Mouse (Mus musculus) T-helper 17 cell (primary cell): ENCODE measurements at regions not wholly inside any gene's neighbourhood (a gene's known extent, or its start where the extent isn't known, plus 50 kb on each side); places are given as distances from the start of the nearest gene placed in this dataset.

Experiments used
- in situ Hi-C, 2 experiments: fragments of 300-600 bp; cut with MboI, MseI; formaldehyde crosslinking; loops; 1 replicate in 1 of 2; 2 replicates in 1 of 2; pipeline ENCODE4 v1.15.1; 2025; ENCODE audit warnings: high pct_unique_total_duplicates in 2 of 2

DNA sequence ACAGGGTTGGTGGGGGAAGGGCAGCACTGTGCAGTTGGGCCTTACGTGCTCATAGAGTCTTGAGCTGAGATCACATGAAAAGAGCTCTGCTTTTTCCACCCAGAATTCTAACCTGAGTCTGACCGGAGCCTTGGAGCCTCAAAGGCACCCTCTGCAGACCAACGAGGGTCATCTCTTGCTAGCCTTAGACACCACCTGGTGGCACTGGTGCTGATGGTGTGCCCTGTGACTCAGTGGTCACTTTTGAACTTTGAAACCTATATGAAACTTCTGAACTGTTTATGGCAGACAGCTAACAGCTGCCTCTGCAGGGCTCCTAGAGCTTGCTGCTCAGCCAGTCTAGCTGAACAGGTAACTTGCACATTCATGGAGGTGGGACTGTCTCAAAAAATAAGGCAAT, 118.5 kb downstream of the Zfp706 start:
- in situ Hi-C loops = no loop called here

DNA sequence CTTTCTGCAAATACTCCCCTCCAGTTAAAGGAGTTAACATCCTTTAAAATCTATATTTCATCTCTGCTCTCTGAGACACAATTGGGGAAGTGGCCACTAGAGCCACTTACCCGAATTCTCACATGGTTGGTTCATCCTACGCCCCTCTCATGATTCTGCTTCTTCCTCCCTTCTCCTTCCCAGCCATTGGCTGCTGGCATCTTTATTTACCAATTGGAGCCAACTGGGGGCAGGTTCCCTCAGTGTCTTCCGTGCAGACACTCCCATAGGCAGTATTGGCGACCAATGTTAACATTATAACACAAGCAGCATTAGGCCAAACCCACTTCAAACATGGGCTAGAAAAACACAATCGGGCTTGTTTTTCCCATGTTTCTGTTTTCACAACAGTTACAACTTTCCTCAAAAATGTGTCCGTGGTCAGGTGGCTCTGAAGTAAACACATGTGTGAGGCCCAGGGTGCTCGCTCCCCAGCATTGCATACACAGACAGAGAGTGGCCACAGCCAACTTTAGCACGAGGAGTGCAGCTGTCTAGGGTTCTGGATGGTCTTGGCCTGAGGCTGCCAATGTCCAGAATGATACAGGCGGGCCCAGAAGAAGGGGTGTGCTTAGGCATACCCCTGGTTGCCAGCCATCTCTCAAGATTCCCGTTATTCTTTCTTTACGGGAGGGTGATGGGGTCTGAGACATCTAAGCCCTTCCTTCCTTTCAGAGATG, 119.1 kb downstream of the Zfp706 start:
- in situ Hi-C loops = no loop called here

DNA sequence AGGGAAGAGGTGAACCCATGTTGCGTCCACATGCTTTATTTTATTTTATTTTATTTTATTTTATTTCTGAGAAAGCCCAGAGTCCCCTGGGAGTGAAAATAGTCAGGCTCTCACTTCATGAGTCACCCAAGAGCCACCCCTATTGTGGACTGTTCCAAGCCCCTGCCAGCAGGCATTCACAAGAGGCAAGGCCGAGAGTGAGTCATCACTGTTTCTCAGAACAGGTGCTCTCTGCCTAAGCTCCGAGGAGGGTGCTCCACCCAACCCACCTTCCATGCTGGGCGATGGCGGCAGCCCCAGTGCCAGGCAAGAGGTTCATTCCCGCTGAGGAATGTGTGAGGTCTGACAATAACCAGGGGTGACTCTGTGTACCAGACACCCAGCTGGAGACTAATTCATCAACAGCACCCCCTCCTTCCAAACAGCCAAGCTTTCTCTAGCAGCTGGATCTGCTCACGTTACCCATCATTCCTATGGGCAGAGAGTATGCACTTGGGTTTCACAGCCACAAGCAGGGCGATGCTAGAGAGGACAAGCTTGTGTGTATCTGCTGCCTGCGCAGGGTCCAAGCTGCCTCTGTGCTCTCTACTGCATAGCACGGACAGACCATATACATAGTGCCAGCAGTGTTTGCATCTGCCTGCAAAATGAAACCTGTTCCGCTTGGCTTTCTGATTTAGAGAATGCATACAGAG, 122.8 kb downstream of the Zfp706 start:
- in situ Hi-C loops = no loop called here

DNA sequence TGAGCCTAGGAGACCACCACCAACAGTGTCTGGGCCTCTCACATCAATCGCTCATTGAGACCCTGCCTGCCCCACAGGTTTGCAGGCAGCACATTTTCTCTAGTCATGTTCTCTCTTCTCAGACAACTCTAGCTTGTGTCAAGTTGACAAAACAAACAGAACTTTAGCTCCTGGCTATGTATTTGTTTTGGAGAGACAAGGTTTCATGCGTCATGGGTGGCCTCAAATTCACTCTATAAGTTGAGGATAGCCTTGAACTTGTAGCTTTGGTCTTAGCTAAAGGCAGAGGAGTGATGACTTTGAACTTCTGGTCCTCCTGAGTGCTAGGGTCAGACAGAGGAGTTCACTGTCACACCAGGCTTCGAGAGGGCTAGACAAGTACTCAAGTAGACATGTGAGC, 123.5 kb downstream of the Zfp706 start:
- in situ Hi-C loops = no loop called here

DNA sequence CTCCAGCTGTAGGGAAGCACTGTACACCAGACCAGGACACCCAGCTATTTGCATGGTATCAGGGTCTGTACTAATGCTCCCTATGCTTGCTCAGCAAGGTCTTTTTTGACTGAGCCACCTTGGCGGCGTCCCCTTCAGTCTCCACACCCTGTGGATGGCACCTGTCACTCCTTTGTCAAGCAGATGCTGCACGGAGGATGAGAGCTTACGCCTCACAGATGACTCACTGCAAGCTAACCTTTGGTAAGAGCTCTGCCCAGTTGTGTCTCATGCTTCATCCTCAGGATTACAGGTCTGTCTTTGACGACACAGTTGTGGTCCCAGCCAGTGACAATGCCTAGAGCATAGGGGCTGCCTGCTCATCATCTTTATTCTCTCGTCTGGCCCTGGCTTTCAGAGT, 124.4 kb downstream of the Zfp706 start:
- in situ Hi-C loops = no loop called here

DNA sequence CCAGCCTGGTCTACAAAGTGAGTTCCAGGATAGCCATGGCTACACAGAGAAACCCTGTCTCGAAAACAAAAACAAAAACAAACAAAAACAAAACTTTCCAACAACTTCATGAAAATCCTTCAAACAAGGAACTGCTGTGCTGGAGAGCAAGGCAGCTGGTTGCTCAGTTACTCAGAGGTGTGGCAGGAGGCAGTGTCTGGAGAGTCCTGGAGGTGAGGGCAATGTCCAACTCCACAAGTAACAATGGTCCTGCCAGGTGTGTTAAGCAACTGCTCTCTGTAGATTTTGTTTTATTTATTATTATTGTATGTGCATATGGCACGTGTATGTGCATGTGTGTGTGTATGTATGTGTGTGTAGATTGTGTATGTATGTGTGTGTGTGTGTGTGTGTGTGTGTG, 126.0 kb downstream of the Zfp706 start:
- in situ Hi-C loops = no loop called here

DNA sequence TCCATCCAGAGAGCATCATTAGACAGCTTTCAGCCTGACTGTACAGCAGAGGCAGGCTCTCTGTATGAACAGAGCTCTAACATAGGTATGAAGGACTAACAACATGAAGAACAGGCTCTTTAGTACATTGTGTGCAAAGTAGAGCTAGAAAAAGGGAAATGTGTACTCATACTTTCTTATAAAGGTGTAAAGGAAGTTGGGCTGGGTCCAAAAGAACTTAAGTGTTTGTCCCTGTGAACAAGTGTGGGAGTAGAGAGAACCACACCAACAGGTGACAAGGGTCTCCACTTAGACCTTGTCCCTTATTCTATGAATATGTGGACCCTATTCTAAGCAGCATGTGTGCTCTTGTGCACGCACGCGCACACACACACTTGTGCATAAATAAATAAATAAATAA, 127.0 kb downstream of the Zfp706 start:
- in situ Hi-C loops = no loop called here

DNA sequence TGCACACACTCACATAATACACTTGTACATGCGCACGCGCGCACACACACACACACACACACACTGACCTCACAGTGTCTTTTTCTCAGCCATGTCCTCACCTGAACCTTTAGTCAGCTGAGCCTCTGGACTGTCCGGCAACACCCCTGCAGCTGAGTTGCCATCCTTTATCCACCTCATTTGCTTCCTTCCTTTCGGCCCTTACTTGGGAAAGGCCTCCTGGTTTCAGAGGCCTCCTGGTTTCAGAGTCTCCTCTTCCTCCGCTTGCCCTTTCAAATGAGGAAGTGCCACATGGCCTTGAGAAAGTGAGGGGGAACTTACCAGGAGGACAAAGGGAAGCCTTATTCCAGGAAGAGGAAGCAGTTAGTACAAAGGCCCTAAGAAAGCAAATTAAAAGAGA, 128.0 kb downstream of the Zfp706 start:
- in situ Hi-C loops = no loop called here

DNA sequence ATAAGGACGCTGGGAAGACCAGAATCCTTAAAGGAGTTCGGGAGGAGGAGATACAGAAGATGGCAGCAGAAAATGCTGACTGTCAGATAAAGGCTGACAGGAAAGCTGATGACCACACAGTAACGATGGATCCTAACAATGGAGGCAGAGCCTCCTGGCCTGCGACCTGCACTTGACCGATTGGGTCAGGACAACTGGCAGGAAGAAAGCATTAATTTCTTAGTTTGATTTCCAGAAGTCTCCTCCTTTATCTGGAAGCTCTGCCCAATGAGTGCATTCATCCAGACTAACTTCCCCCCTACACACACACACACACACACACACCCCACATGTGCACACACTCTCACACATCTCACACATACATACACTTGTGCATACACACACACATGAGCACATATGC, 128.6 kb downstream of the Zfp706 start:
- in situ Hi-C loops = no loop called here

DNA sequence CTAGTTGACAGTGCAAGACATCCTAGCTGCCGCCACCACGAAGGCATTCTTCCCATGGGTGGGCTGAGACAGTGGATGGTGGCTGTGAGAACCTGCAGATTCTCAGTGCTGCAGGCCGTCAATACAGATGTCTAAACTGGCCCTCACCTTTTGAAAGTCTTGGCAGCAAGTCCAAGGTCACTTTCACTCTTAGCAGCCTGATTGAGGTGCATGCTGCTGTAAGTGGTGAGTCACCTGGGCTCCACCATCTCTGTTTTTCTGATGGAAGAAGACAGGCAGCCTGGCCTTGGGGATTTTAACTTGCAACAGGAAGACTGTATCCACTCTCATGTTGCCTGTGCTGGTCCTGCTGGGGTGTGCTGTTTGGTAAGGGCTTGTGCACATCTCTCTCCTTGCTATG, 129.3 kb downstream of the Zfp706 start:
- in situ Hi-C loops = no loop called here

DNA sequence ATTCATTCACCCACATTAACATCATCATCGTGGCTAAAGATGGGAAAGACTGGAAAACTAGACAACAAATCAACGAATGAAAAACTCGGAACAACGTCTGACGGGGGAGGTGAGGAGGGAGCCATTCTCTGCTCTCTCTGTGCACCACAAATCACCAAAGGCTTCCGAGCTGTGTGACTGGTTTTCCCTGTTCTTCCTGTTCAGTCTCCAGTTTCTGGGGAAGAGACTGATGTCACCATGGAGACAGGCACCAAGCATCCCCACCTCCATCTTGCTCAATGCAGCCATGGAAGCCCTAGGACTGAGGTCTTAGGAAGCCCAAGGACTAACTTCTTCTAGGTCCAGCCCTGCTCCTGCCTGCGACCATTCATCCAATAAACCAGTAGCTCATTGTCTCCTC, 130.1 kb downstream of the Zfp706 start:
- in situ Hi-C loops = no loop called here

DNA sequence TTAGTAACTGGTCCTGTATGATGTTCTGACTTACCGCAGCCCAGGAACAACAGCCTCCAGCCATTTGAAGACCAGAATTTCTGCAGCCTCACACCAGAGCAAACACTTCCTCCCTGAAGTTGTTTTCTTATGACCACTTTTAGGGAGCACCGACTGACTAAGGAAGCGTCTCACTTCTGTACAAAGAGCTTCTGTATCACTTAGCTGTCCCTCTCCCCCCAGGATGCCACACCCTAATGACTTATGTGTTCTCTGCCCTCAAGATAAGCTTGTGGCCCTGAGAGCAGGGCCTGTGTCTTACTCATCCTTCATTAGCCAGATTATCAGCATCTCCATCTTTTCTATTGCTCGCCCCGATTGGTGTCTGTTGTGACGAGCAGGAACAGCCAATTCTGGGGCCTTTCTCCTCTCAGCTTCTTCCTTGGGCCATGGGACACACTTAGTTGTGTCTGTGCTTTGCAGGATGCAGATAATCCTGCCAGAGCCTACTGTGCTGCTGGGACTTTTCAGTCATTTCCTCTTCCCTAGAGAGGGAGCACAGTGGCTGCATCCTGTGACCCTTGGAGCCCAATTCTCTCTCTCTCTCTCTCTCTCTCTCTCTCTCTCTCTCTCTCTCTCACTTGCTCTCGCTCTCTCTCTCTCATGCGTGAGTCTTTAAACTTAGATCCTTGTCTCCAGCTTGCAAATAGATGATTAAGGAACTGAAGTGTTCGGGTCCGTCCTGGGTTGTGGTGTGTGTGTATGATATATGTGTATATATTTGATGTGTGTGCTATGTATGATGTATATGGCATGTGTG, 131.4 kb downstream of the Zfp706 start:
- in situ Hi-C loops = no loop called here

DNA sequence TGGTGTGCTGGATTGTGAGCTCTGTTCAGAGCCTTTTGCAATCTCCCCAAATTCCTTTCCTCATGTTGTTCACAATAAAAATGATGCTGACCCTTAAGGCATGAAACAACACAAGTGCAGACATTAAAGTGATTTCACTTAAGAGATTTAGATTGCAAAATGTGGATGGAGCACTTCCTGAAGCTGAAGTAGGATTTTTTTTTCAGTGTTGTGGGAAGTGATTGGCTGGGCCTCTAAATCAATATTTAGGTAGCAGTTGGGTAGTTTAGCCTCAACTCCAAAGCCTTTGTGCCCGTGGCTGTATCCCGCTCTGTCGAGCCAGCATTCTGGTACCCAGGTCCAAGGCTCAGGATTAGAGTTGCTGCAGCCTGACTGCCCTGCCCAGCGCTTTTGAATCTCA, 133.0 kb downstream of the Zfp706 start:
- in situ Hi-C loops = loop anchor here in 1 of 2 experiments (5.0 kb wide), 1 partner anchor 43 kb away; no protein-coding TSS in a partner anchor

DNA sequence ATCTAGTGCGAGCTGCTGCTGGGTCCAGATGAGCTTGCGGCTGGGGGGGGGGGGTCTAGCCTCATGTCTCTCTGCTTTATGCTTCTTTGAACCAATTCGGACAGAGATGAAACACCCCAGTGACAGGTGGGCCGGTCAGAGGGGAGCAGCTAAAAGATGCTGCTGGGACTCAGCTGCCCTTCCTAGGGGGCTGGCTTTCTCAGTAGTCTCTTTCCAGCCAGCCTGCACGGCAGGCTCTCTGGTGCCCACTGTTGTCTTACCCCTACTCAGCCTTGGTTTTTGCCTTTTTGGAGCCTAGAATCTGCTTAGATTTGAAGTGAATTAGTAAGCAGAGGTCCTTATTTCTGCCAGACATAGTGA, 133.7 kb downstream of the Zfp706 start:
- in situ Hi-C loops = loop anchor here in 1 of 2 experiments (5.0 kb wide), 1 partner anchor 43 kb away; no protein-coding TSS in a partner anchor

DNA sequence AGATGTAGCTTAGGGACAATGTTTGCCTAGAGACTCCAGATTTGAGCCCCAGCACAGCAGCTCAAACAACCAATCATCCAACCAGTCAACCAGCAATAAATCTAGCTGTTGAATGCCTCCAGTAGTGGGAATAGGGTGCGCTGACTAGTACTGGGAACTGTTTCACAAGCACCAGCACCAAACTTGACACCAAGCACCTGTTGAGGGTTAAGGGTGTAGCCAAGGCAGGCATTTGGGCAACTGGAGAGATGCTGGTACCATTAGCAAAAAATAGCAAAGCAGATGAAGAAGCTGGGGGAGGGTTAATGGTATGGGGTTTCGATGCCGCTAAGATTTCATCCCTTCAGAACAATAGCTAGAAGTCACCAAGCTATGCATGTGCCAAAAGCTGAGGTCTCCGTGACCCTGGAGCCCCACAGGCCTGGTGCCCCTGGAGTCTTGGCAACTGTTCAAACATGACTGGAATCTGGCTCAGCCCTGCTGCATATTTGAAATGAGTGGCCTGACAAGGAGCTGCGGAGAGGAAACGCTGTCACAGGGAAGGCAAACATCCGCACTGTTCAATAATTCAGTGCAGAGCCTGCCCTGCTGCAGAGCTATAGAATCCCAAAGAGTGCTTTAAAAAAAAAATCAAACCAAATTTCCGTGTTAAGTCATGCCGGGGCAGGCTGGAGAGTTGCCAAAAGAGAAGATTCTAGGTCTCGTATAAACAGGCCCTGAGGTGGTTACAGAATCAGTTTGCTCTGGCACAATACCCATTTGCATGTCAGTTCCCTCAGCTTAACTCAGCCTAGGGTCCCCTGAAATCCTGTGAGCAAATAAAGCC, 134.3 kb downstream of the Zfp706 start:
- in situ Hi-C loops = loop anchor here in 1 of 2 experiments (5.0 kb wide), 1 partner anchor 44 kb away; no protein-coding TSS in a partner anchor

DNA sequence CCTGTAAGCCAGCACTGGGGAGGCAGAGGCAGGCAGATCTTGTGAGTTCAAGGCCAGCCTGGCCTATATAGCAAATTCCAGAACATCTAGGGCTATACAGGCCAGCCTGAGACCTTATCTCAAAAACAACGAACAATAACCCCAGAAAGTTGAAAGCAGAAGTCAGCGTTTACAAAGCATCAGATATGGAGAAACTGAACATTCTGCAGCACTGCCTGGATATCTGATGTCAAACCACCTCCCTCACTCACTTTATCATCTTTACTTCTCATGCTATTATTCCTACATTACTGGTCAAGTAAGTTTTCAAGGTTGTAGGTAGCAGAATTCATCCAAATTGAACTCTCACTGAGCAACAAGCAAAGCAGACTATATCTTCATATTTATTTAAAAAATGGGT, 135.0 kb downstream of the Zfp706 start:
- in situ Hi-C loops = loop anchor here in 1 of 2 experiments (5.0 kb wide), 1 partner anchor 45 kb away; no protein-coding TSS in a partner anchor

DNA sequence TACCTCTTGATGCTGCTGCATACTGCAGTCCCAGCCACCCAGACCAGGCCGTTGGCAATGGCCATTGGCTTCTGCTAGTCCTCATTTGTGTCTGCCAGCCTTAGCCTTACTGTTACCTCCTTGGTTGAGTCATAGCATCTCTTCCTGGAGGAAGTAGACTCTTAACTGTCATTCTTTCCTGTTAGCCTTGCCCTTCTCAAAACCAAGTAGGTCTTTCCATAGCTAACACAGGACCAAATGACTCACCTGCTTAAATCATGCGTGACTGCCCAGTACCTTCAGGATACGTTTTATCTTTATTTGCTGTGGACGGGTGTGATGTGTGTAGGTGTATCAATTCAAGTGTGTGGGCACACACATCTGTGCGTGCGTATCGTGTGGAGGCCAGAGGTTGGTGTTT, 136.9 kb downstream of the Zfp706 start:
- in situ Hi-C loops = loop anchor here in 1 of 2 experiments (5.0 kb wide), 1 partner anchor 47 kb away; no protein-coding TSS in a partner anchor

DNA sequence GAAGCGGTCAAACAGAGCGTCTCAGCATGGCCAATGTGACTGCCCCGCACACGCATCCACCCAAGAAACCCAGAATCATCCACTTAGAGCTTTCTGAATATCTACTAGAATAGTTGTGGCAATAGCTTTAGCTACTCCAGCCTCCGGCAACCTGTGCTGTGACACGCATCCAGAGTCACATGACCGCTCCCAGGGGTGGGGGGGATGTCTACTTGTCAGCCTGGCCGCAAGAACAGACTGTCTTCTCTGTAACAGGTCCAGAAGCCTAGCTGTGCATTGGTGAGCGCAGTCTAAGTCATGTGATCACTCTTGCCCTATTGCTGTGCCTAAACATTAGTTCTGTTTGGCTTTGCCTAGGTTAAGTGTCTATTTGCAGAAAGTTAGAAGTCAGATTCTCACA, 137.5 kb downstream of the Zfp706 start:
- in situ Hi-C loops = loop anchor here in 1 of 2 experiments (5.0 kb wide), 1 partner anchor 47 kb away; no protein-coding TSS in a partner anchor

DNA sequence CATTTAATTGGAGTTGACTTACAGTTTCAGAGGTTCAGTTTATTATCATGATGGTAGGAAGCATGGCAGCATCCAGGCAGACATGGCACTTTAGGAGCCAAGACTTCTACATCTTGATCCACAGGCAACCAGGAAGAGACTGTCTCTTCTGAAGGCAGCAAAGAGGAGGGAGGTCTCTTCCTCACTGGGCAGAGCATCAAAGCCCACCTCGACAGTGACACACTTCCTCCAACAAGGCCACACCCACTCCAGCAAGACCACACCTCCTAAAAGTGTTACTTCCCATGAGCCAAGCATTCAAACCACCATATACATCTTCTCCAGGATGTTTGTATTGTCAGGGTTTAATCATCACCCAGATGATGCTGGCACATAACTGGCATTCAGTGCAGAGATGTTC, 141.5 kb downstream of the Zfp706 start:
- in situ Hi-C loops = no loop called here

DNA sequence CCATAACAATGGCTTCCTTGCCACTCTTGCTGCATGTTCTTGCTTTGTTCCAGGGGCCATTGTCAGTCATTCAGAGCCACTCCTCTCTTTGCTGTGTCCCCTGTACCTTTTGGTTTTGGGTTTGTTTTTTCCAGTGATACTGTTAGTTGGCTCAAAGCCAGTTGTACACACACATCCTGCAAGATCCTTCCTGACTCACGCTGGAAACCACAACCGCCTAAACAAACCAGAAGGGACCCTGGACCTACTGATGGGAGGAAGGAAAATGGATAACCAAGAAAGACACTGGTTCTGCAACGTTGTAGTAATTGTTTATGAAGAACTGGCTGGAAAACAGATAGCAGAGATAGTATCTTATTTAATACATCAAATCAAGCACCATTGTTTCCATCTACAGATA, 142.2 kb downstream of the Zfp706 start:
- in situ Hi-C loops = no loop called here

DNA sequence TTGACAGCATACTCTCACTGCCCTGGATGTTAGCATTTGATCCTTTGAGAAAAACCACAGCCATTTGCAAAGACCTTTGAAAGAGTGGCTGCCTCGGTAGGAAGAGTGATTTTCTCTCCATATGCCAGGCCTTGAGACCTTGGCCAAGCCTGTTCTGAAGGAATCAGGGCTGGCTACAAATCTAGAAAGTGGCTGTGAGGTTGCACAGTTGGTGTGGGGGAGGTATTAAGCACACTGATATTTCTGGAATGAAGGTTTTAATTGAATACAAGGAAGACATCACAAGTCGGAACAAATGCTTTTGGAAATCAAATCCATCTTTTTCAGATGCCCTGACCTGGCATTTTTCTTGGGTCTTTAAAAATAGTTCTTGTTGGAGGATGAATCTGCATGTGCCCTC, 143.5 kb downstream of the Zfp706 start:
- in situ Hi-C loops = no loop called here
